Mouse (Mus musculus): ENCODE data around the gene Taf12.

GRCm38 (mm10) chr4:132268871-132269739, 5.1 kb upstream of the Taf12 start:
- peak; percentile 63 for TF ChIP-seq CTCF (IDR thresholded peaks at IDR 0.05)
- no peak for TF ChIP-seq POLR2A (IDR thresholded peaks at IDR 0.05; ENCODE audit: insufficient read depth, low read depth, low read length)
